Mouse (Mus musculus): ENCODE measurements around the gene Zfp420. TPM values are rescaled to one million over a fixed set of nuclear protein-coding genes. Genes with fewer than 3 reads are reported as not detected.

The Zfp420 gene
- polyA plus RNA-seq, 1 experiment = 0.78 TPM

GRCm38 (mm10) chr7:29880056-29880455 lies 20.3 kb downstream of the Zfp420 start:
- Histone ChIP-seq H3K36me3 (ENCODE audit: control insufficient read depth, insufficient read depth) (no peaks in the 10 kb centered on the region), H3K79me2 (ENCODE audit: control insufficient read depth, insufficient read depth) (no peaks in the 10 kb centered on the region), H3K27me3 (ENCODE audit: control insufficient read depth, insufficient read depth, insufficient read length) (no peaks in the 10 kb centered on the region), H3K4me3 (ENCODE audit: insufficient read depth, poor library complexity, severe bottlenecking) (no peak overlapping the region), H3ac (ENCODE audit: control insufficient read depth, insufficient read length, low read depth) (no peak overlapping the region), H3K79me3 (ENCODE audit: low read depth) (no peaks in the 10 kb centered on the region)
- TF ChIP-seq MYOG (IDR thresholded peaks at IDR 0.05; ENCODE audit: control insufficient read depth, extremely low read depth, insufficient read length) = no peak
- TF ChIP-seq CTCF (IDR thresholded peaks at IDR 0.05; ENCODE audit: control insufficient read depth, insufficient read depth, insufficient read length) = no peak
- no peak for TF ChIP-seq MYOD1 (IDR thresholded peaks at IDR 0.05; ENCODE audit: control insufficient read depth, insufficient read length, low read depth)
- no peak for TF ChIP-seq MAX (IDR thresholded peaks at IDR 0.05)
- no peak for TF ChIP-seq CEBPB (IDR thresholded peaks at IDR 0.05; ENCODE audit: low read depth)
- no peak for TF ChIP-seq USF1 (IDR thresholded peaks at IDR 0.05; ENCODE audit: low read depth)
- TF ChIP-seq FOSL1 (IDR thresholded peaks at IDR 0.05; ENCODE audit: insufficient read depth, low read length, poor library complexity, severe bottlenecking) = no peak

GRCm38 (mm10) chr7:29880916-29881315 lies 21.1 kb downstream of the Zfp420 start:
- no peak overlapping the region for H3ac ChIP-seq (ENCODE audit: control insufficient read depth, insufficient read length, low read depth)
- H3K79me2 ChIP-seq (ENCODE audit: control insufficient read depth, insufficient read depth) = no peaks in the 10 kb centered on the region
- H3K79me3 ChIP-seq (ENCODE audit: low read depth) = no peaks in the 10 kb centered on the region
- TF ChIP-seq MAX (IDR thresholded peaks at IDR 0.05) = no peak
- TF ChIP-seq MYOD1 (IDR thresholded peaks at IDR 0.05; ENCODE audit: control insufficient read depth, insufficient read length, low read depth) = no peak
- no peak for TF ChIP-seq FOSL1 (IDR thresholded peaks at IDR 0.05; ENCODE audit: insufficient read depth, low read length, poor library complexity, severe bottlenecking)
- TF ChIP-seq CTCF (IDR thresholded peaks at IDR 0.05; ENCODE audit: control insufficient read depth, insufficient read depth, insufficient read length) = no peak
- TF ChIP-seq USF1 (IDR thresholded peaks at IDR 0.05; ENCODE audit: low read depth) = no peak
- no peak for TF ChIP-seq MYOG (IDR thresholded peaks at IDR 0.05; ENCODE audit: control insufficient read depth, extremely low read depth, insufficient read length)
- no peak for TF ChIP-seq CEBPB (IDR thresholded peaks at IDR 0.05; ENCODE audit: low read depth)
- no peak overlapping the region for H3K4me3 ChIP-seq (ENCODE audit: insufficient read depth, poor library complexity, severe bottlenecking)
- H3K27me3 ChIP-seq (ENCODE audit: control insufficient read depth, insufficient read depth, insufficient read length) = no peaks in the 10 kb centered on the region
- H3K36me3 ChIP-seq (ENCODE audit: control insufficient read depth, insufficient read depth) = no peaks in the 10 kb centered on the region

- Histone ChIP-seq H3K27me3 (ENCODE audit: control insufficient read depth, insufficient read depth, insufficient read length) (no peaks in the 10 kb centered on the region), H3ac (ENCODE audit: control insufficient read depth, insufficient read length, low read depth) (no peak overlapping the region), H3K79me3 (ENCODE audit: low read depth) (no peaks in the 10 kb centered on the region), H3K36me3 (ENCODE audit: control insufficient read depth, insufficient read depth) (peaks cover 25% of the 10 kb centered on the region), H3K4me3 (ENCODE audit: insufficient read depth, poor library complexity, severe bottlenecking) (no peak overlapping the region), H3K79me2 (ENCODE audit: control insufficient read depth, insufficient read depth) (no peaks in the 10 kb centered on the region)
- TF ChIP-seq MYOD1 (IDR thresholded peaks at IDR 0.05; ENCODE audit: control insufficient read depth, insufficient read length, low read depth) = no peak
- TF ChIP-seq CTCF (IDR thresholded peaks at IDR 0.05; ENCODE audit: control insufficient read depth, insufficient read depth, insufficient read length) = no peak
- no peak for TF ChIP-seq CEBPB (IDR thresholded peaks at IDR 0.05; ENCODE audit: low read depth)
- TF ChIP-seq FOSL1 (IDR thresholded peaks at IDR 0.05; ENCODE audit: insufficient read depth, low read length, poor library complexity, severe bottlenecking) = no peak
These were observed 30.7 kb downstream of the Zfp420 start for GRCm38 (mm10) chr7:29890501-29890900.

GRCm38 (mm10) chr7:29892756-29893155 lies 33.0 kb downstream of the Zfp420 start:
- TF ChIP-seq FOSL1 (IDR thresholded peaks at IDR 0.05; ENCODE audit: insufficient read depth, low read length, poor library complexity, severe bottlenecking) (no peak), MYOD1 (IDR thresholded peaks at IDR 0.05; ENCODE audit: control insufficient read depth, insufficient read length, low read depth) (no peak), MAX (IDR thresholded peaks at IDR 0.05) (no peak), CTCF (IDR thresholded peaks at IDR 0.05; ENCODE audit: control insufficient read depth, insufficient read depth, insufficient read length) (no peak), MYOG (IDR thresholded peaks at IDR 0.05; ENCODE audit: control insufficient read depth, extremely low read depth, insufficient read length) (no peak)
- no peak overlapping the region for H3ac ChIP-seq (ENCODE audit: control insufficient read depth, insufficient read length, low read depth)
- H3K36me3 ChIP-seq (ENCODE audit: control insufficient read depth, insufficient read depth) = peaks cover 37% of the 10 kb centered on the region

GRCm38 (mm10) chr7:29898351-29898750 lies 38.6 kb downstream of the Zfp420 start:
- TF ChIP-seq MAX (IDR thresholded peaks at IDR 0.05) (no peak), MYOD1 (IDR thresholded peaks at IDR 0.05; ENCODE audit: control insufficient read depth, insufficient read length, low read depth) (no peak), USF1 (IDR thresholded peaks at IDR 0.05; ENCODE audit: low read depth) (no peak), CEBPB (IDR thresholded peaks at IDR 0.05; ENCODE audit: low read depth) (no peak)
- no peaks in the 10 kb centered on the region for H3K79me2 ChIP-seq (ENCODE audit: control insufficient read depth, insufficient read depth)

More at GRCm38 (mm10) chr7:29892756-29893155, 33.0 kb downstream of the Zfp420 start:
- Histone ChIP-seq H3K27me3 (ENCODE audit: control insufficient read depth, insufficient read depth, insufficient read length) (no peaks in the 10 kb centered on the region), H3K79me2 (ENCODE audit: control insufficient read depth, insufficient read depth) (no peaks in the 10 kb centered on the region), H3K4me3 (ENCODE audit: insufficient read depth, poor library complexity, severe bottlenecking) (no peak overlapping the region), H3K79me3 (ENCODE audit: low read depth) (no peaks in the 10 kb centered on the region)

GRCm38 (mm10) chr7:29904101-29904500 lies 44.3 kb downstream of the Zfp420 start:
- TF ChIP-seq CEBPB (IDR thresholded peaks at IDR 0.05; ENCODE audit: low read depth) (no peak), MYOG (IDR thresholded peaks at IDR 0.05; ENCODE audit: control insufficient read depth, extremely low read depth, insufficient read length) (no peak), CTCF (IDR thresholded peaks at IDR 0.05; ENCODE audit: control insufficient read depth, insufficient read depth, insufficient read length) (no peak), MYOD1 (IDR thresholded peaks at IDR 0.05; ENCODE audit: control insufficient read depth, insufficient read length, low read depth) (no peak)
- no peak overlapping the region for H3K4me3 ChIP-seq (ENCODE audit: insufficient read depth, poor library complexity, severe bottlenecking)

More at GRCm38 (mm10) chr7:29898351-29898750, 38.6 kb downstream of the Zfp420 start:
- Histone ChIP-seq H3K79me3 (ENCODE audit: low read depth) (no peaks in the 10 kb centered on the region), H3ac (ENCODE audit: control insufficient read depth, insufficient read length, low read depth) (no peak overlapping the region), H3K27me3 (ENCODE audit: control insufficient read depth, insufficient read depth, insufficient read length) (no peaks in the 10 kb centered on the region), H3K4me3 (ENCODE audit: insufficient read depth, poor library complexity, severe bottlenecking) (no peak overlapping the region), H3K36me3 (ENCODE audit: control insufficient read depth, insufficient read depth) (peaks cover 47% of the 10 kb centered on the region)

More at GRCm38 (mm10) chr7:29904101-29904500, 44.3 kb downstream of the Zfp420 start:
- H3K27me3 ChIP-seq (ENCODE audit: control insufficient read depth, insufficient read depth, insufficient read length) = no peaks in the 10 kb centered on the region
- H3K79me3 ChIP-seq (ENCODE audit: low read depth) = peaks cover 4% of the 10 kb centered on the region
- no peak overlapping the region for H3ac ChIP-seq (ENCODE audit: control insufficient read depth, insufficient read length, low read depth)
- peaks cover 6% of the 10 kb centered on the region for H3K36me3 ChIP-seq (ENCODE audit: control insufficient read depth, insufficient read depth)
- H3K79me2 ChIP-seq (ENCODE audit: control insufficient read depth, insufficient read depth) = peaks cover 7% of the 10 kb centered on the region

All from C2C12 (cell line).